Mouse (Mus musculus) lung, adult 2 months (tissue): ENCODE results near the gene Cbarp.

Source experiments
- CTCF ChIP-seq: fragments of 200-500 bp; IDR thresholded peaks from 2 replicates; pipeline ENCODE4 v1.5.1; 2011; ENCODE audit warnings: mild to moderate bottlenecking, low read length, control low read depth; ENCODE audit not compliant: insufficient read depth
- POLR2A ChIP-seq: fragments of 200-500 bp; IDR thresholded peaks from 2 replicates; pipeline ENCODE4 v1.6.1; 2011; ENCODE audit warnings: low read depth, mild to moderate bottlenecking, control low read depth, low read length, borderline replicate concordance; ENCODE audit errors: extremely low read depth

- TF ChIP-seq POLR2A: no peak
- TF ChIP-seq CTCF: no peak
These were observed 10.8 kb downstream of the Cbarp start for GRCm38 (mm10) chr10:80129846-80130245.
